Mouse (Mus musculus) E14TG2a.4 (cell line): ENCODE measurements around the gene Pitpna.

Experiments
- CTCF ChIP-seq: conservative IDR thresholded peaks from 2 replicates; pipeline ENCODE4 v1.5.1; 2014; ENCODE audit warnings: low read length
- NANOG ChIP-seq: IDR thresholded peaks from 2 replicates; pipeline ENCODE4 v1.6.1; 2014; ENCODE audit warnings: borderline replicate concordance, low read length, mixed read lengths
- POU5F1 ChIP-seq: IDR thresholded peaks from 2 replicates; pipeline ENCODE4 v1.6.1; 2014; ENCODE audit warnings: low read length, borderline replicate concordance

DNA sequence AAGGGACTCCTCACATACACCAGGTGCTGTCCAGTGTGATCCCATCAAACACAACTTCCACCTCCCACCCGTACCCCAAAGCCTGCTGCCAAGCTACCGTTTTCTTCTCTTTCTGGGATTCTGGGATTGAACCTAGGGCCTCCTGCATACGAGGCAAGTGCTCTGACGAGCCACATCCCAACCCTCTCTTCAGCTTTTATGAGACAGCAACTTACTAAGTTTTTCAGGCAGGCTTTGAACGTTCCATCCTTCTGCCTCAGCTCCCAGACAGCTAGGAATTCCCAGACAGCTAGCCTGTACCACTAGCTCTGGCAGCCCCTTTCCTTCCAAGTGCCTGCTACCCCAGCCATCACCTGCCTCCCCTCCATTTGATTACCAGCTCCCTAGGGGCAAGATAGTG lies 934 bp upstream of the Pitpna start:
- TF ChIP-seq CTCF = no peak
- TF ChIP-seq POU5F1 = no peak
- TF ChIP-seq NANOG = no peak
